Mouse (Mus musculus) small intestine, adult 2 months (tissue): ENCODE data around the gene Slc22a22. TPM values are rescaled to one million over a fixed set of nuclear protein-coding genes. Genes with fewer than 3 reads are reported as not detected.

Experiments used
- H3K27ac ChIP-seq: fragments of 200-500 bp; 2 replicates; pipeline ENCODE4 v1.5.1; 2012; ENCODE audit warnings: low read depth, low read length, control low read depth, inconsistent platforms; ENCODE audit not compliant: insufficient read depth
- H3K27me3 ChIP-seq: fragments of 200-500 bp; 2 replicates; pipeline ENCODE4 v1.6.1; 2012; ENCODE audit warnings: mild to moderate bottlenecking, moderate library complexity, low read length, inconsistent platforms; ENCODE audit not compliant: control insufficient read depth, insufficient read depth
- H3K36me3 ChIP-seq: fragments of 200-500 bp; 2 replicates; pipeline ENCODE4 v1.6.1; 2012; ENCODE audit warnings: mild to moderate bottlenecking, low read length, control low read depth, inconsistent platforms; ENCODE audit not compliant: control insufficient read depth, insufficient read depth
- H3K4me1 ChIP-seq: fragments of 200-500 bp; 2 replicates; pipeline ENCODE4 v1.6.1; 2012; ENCODE audit warnings: low read length, inconsistent platforms, mixed read lengths; ENCODE audit not compliant: control insufficient read depth, insufficient read depth, insufficient read length
- H3K4me3 ChIP-seq: fragments of 200-500 bp; 2 replicates; pipeline ENCODE4 v1.5.1; 2012; ENCODE audit warnings: low read depth, mild to moderate bottlenecking, control low read depth, inconsistent platforms, low read length, moderate library complexity
- CTCF ChIP-seq: fragments of 200-500 bp; IDR thresholded peaks from 2 replicates; pipeline ENCODE4 v1.5.1; 2012; ENCODE audit warnings: low read depth, mild to moderate bottlenecking, control low read depth, inconsistent platforms, low read length, moderate library complexity, mixed read lengths; ENCODE audit not compliant: insufficient replicate concordance, insufficient read length; ENCODE audit errors: extremely low read depth
- POLR2A ChIP-seq: fragments of 200-500 bp; IDR thresholded peaks from 2 replicates; pipeline ENCODE4 v1.6.1; 2012; ENCODE audit warnings: low read depth, mild to moderate bottlenecking, control low read depth, inconsistent platforms, low read length, moderate library complexity
- WGBS: fragments of 180-500 bp; shearing (Covaris S2); methylation state at CpG from one replicate; pipeline ENCODE4 v1.1.7; 2018; 5-methylcytosine and 5-hydroxymethylcytosine counted together
- polyA plus RNA-seq: library from polyadenylated mRNA; depleted of rRNA; stranded (reverse); fragments of >200 nt; gene quantifications from 2 replicates; pipeline ENCODE4 v1.2.3, GENCODE M21; 2012

Slc22a22 gene
- polyA plus RNA-seq, 1 experiment = not detected

DNA sequence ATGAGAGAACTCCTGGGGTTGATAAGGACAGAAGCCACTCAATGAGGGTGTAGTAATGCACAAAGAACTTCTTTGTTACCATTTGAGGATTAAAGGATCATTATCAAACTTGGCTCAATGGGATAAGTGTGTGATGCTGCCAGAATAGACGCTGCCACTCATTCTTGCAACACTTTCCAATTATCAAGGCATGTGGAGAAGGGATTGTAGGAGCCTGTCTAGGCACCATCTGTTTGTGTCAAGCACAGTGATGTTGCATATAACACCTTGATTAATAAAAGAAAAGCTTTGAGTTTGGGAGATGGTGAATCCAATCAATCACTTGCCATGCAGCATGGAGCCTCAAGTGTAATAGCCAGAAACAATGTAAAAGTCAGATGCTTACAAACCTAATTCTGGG is 16.1 kb downstream of the Slc22a22 start:
- H3K36me3 ChIP-seq = no peaks in the 10 kb centered on the region
- H3K27ac ChIP-seq = no peak overlapping the region
- no peaks in the 10 kb centered on the region for H3K27me3 ChIP-seq
- TF ChIP-seq POLR2A = no peak
- no peak for TF ChIP-seq CTCF
- H3K4me1 ChIP-seq = no peaks in the 10 kb centered on the region
- WGBS = 48% methylated on average over 1 of the region's 1 CpGs
- no peak overlapping the region for H3K4me3 ChIP-seq

DNA sequence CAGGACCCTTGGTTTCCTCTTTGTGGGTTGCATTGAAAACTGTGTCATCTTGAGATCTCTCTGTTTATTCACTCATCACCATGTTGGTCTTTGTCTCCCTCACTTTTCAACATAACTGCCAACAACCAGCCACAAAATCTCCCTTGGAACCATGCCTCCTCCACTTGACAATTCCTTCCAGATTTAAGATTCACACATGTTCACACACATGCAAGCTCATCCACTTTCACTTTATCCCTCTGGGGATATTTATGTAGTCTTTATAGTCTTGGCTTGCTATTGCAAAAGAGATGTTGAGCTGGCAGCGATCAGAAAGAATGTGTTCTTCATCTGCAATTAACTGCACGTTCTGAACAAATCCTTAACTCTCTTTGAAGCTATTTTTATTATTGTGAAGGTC is 20.1 kb downstream of the Slc22a22 start:
- Histone ChIP-seq H3K27ac (no peak overlapping the region), H3K36me3 (no peaks in the 10 kb centered on the region), H3K4me1 (no peaks in the 10 kb centered on the region), H3K27me3 (no peaks in the 10 kb centered on the region), H3K4me3 (no peak overlapping the region)
- TF ChIP-seq POLR2A (no peak), CTCF (no peak)
- WGBS = 56% methylated on average over 2 of the region's 2 CpGs

DNA sequence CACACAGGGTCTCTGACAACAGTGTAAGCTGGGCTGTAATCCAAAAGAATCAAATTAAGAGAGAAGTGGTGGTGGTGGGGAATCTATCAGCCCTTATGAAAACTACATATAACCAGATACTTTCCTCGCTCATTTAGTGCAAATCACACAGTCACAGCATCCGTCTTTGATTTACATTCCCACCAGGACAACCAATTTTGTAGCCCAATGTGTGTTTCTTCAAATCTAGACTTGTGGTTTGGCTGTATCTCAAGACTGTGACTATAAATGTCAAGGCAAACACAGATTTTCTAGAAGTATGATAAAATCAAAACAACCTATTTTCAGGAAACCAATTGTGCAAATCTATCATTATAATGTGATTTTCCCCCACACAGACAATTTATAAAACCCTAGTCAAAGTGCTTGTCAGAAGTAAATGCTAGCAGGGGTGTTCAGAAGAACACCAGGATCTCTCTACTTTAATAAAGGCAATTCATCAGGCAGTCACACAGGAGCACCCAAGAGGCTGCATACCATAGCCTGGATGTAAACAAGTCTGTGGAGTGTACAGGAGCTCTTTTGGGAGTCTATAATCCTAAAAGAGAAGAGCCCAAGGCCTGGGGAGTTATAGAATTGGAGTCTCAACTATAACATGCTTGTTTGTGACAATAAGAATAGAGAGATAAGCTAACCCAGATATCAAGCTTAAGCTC is 42.6 kb downstream of the Slc22a22 start:
- no peak for TF ChIP-seq CTCF
- TF ChIP-seq POLR2A = no peak
- no peaks in the 10 kb centered on the region for H3K36me3 ChIP-seq
- WGBS = 73% methylated on average over 2 of the region's 2 CpGs
- H3K27ac ChIP-seq = no peak overlapping the region
- H3K27me3 ChIP-seq = no peaks in the 10 kb centered on the region
- no peak overlapping the region for H3K4me3 ChIP-seq
- H3K4me1 ChIP-seq = no peaks in the 10 kb centered on the region

DNA sequence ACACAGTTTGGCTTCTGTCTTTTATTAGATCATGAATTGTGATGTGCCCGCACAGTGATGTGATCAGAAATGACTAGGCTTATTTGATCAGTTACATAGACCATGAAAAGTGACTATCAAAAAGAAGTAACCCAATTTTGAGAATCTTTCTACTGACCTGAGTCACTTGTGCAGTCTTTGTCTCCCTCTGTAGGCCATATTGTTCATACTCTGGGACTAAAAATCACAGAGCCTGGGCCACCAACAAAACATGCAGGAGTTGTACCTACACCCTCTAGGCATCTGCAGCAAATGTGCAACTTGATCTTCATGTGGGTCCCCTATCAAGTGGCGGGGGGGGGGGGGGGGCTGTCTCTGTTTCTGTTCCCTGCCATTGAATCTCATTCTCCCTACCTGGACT is 68.9 kb downstream of the Slc22a22 start:
- no peak overlapping the region for H3K4me3 ChIP-seq
- 55% methylated on average over 2 of the region's 2 CpGs for WGBS
- TF ChIP-seq POLR2A (no peak), CTCF (no peak)
- H3K27ac ChIP-seq = no peak overlapping the region
- no peaks in the 10 kb centered on the region for H3K4me1 ChIP-seq
- no peaks in the 10 kb centered on the region for H3K36me3 ChIP-seq
- H3K27me3 ChIP-seq = no peaks in the 10 kb centered on the region

- WGBS = 57% methylated on average over 3 of the region's 3 CpGs
These were observed 78.8 kb downstream of the Slc22a22 start for GRCm38 (mm10) chr15:57398439-57399148.

GRCm38 (mm10) chr15:57394053-57394452 is 83.4 kb downstream of the Slc22a22 start:
- no peak for TF ChIP-seq POLR2A
- no peak for TF ChIP-seq CTCF
- Histone ChIP-seq H3K27ac (no peak overlapping the region), H3K36me3 (no peaks in the 10 kb centered on the region), H3K4me3 (no peak overlapping the region), H3K27me3 (no peaks in the 10 kb centered on the region), H3K4me1 (no peaks in the 10 kb centered on the region)
- WGBS = 75% methylated on average over 4 of the region's 4 CpGs

More at GRCm38 (mm10) chr15:57398439-57399148, 78.8 kb downstream of the Slc22a22 start:
- no peak overlapping the region for H3K4me3 ChIP-seq
- H3K36me3 ChIP-seq = no peaks in the 10 kb centered on the region
- TF ChIP-seq CTCF = no peak
- TF ChIP-seq POLR2A = no peak
- H3K27me3 ChIP-seq = no peaks in the 10 kb centered on the region
- H3K4me1 ChIP-seq = no peaks in the 10 kb centered on the region
- no peak overlapping the region for H3K27ac ChIP-seq

DNA sequence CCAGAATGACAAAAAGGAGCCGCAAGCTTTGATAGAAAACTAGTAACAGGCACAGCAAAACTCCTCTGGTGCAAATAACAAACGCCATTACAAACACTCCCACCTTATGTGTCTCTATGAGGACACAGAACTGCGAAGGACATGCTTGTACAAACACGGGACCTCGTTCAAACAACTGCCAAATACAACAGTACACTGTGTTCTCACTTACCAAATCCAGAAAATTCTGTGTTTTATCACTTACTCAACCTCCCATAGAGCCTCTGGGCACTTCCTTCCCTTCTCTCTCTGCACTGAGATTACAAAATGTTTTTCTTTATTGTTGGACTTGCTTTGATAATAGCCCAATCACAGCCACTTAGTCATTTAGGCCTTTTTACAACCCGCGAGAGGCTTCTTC is 97.0 kb downstream of the Slc22a22 start:
- no peaks in the 10 kb centered on the region for H3K27me3 ChIP-seq
- H3K4me3 ChIP-seq = no peak overlapping the region
- H3K4me1 ChIP-seq = no peaks in the 10 kb centered on the region
- H3K27ac ChIP-seq = no peak overlapping the region
- no peaks in the 10 kb centered on the region for H3K36me3 ChIP-seq
- TF ChIP-seq POLR2A = no peak
- TF ChIP-seq CTCF = no peak
- WGBS = 74% methylated on average over 7 of the region's 7 CpGs

DNA sequence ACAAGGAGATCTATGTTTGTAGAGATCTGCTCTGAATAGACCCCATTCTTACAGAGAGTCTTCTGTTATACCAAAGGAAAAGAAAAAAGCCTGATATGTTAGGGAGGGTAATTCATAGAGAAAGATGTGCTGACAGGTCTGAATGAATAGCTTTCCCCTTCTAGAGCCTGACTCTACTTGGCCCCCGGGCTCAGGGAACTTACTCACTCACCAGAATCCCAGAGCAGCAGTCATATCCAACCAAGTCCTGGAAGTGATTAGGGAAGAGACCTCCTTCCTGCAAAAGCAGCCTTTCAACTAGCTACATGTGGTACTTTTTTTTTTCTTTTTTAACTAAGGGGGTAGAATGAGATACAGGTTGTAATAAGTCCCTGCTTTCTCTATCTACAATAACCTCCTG is 111.0 kb downstream of the Slc22a22 start:
- Histone ChIP-seq H3K27ac (no peak overlapping the region), H3K4me1 (no peaks in the 10 kb centered on the region), H3K36me3 (no peaks in the 10 kb centered on the region), H3K27me3 (no peaks in the 10 kb centered on the region), H3K4me3 (no peak overlapping the region)
- TF ChIP-seq CTCF (no peak), POLR2A (no peak)
- WGBS = 75% methylated on average over 1 of the region's 1 CpGs
